Mouse (Mus musculus) intestine, embryonic 14.5 days (tissue): ENCODE results near the gene Eif2b3. TPM values are rescaled to one million over a fixed set of nuclear protein-coding genes. Genes with fewer than 3 reads are reported as not detected.
A peak's percentile ranks its signal among the peaks of the same experiment; 100 is the strongest.

Source experiments
- ATAC-seq: fragments of 200-750 bp; cut with Nextera tagmentation; replicated peaks from 2 replicates; pipeline ENCODE4 v1.8.0; 2017; ENCODE audit warnings: low read depth, moderate number of reproducible peaks, moderate TSS enrichment, moderate library complexity; ENCODE audit not compliant: low FRiP score, low TSS enrichment
- DNase-seq: peaks from one replicate; pipeline ENCODE4 v3.0.0-alpha.2; 2018; ENCODE audit warnings: low spot score
- H3K27ac ChIP-seq: fragments of 300-500 bp; sonication (generic); 2 replicates; pipeline ENCODE4 v1.5.1; 2014; ENCODE audit warnings: low read depth, mild to moderate bottlenecking, control low read depth
- H3K27me3 ChIP-seq: fragments of 300-500 bp; sonication (generic); replicated peaks from 2 replicates; pipeline ENCODE4 v1.6.1; 2014; ENCODE audit warnings: low read length, control low read depth; ENCODE audit not compliant: control insufficient read depth, insufficient read depth
- H3K36me3 ChIP-seq: fragments of 300-500 bp; sonication (generic); 2 replicates; pipeline ENCODE4 v1.6.1; 2014; ENCODE audit warnings: low read length, control low read depth; ENCODE audit not compliant: control insufficient read depth, insufficient read depth
- H3K4me1 ChIP-seq: fragments of 300-500 bp; sonication (generic); replicated peaks from 2 replicates; pipeline ENCODE4 v1.6.1; 2014; ENCODE audit warnings: low read length, control low read depth, mixed read lengths; ENCODE audit not compliant: control insufficient read depth, insufficient read depth
- H3K4me2 ChIP-seq: fragments of 300-500 bp; sonication (generic); 2 replicates; pipeline ENCODE4 v1.6.1; 2014; ENCODE audit warnings: low read length
- H3K4me3 ChIP-seq: fragments of 300-500 bp; sonication (generic); 2 replicates; pipeline ENCODE4 v1.5.1; 2014; ENCODE audit warnings: low read depth, low read length, control low read depth, mixed read lengths
- H3K9ac ChIP-seq: fragments of 300-500 bp; sonication (generic); 2 replicates; pipeline ENCODE4 v1.6.1; 2014; ENCODE audit warnings: mild to moderate bottlenecking, low read length
- H3K9me3 ChIP-seq: fragments of 300-500 bp; sonication (generic); 2 replicates; pipeline ENCODE4 v1.6.1; 2016; ENCODE audit warnings: low read length, control low read depth; ENCODE audit not compliant: control insufficient read depth
- WGBS: fragments of 180-500 bp; shearing (Covaris S2); extraction: QIAGEN DNeasy Blood & Tissue Kit; methylation state at CpG from one replicate; pipeline ENCODE4 v1.1.7; 2014; 5-methylcytosine and 5-hydroxymethylcytosine counted together
- polyA plus RNA-seq: library from polyadenylated mRNA; unstranded; fragments of >200 nt; fragmentation: Nextera tagmentation; extraction: Ambion mirVana; gene quantifications from 2 replicates; pipeline ENCODE4 v1.2.1, GENCODE M21; 2014

The Eif2b3 gene
- polyA plus RNA-seq, 1 experiment from 2014 or later: 41.2 TPM

DNA sequence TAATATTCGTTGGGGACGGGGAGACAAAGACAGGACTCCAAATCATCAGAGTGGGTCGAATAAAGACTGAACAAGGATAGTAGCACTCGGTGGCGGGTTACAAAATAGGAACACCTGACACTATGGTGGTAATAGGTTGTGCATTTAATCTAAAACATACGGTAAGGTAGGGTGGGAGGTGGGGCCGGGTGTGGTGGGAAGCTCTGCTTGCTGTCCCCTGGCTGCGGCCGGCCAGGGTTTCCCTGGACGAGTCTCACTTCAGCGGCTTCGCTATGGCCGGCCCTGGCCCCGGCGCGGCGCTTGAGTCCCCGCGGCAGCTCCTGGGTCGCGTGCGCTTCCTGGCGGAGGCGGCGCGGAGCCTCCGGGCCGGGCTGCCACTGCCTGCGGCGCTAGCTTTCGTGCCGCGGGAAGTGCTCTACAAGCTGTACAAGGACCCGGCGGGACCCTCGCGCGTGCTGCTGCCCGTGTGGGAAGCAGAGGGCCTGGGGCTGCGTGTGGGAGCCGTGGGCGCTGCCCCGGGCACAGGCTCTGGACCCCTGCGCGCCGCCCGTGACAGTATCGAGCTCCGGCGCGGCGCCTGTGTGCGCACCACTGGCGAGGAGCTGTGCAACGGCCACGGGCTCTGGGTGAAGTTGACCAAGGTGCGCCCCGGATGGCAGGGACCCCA lies 23.9 kb upstream of the Eif2b3 start, which contains the start of gene Hectd3:
Gene Hectd3 (plus strand): TSS at position 187 of the 667 bp plus-strand sequence.
- ATAC-seq (peak; percentile 40; the same call in 1 of the 2 replicates), DNase-seq (peak; percentile 85)
- Histone ChIP-seq H3K27me3 (no peaks in the 10 kb centered on the region), H3K4me2 (peak within 1 kb of the TSS; percentile 98), H3K4me3 (peak within 1 kb of the TSS; percentile 84), H3K4me1 (peaks cover 16% of the 10 kb centered on the region), H3K9ac (peak within 1 kb of the TSS; percentile 67), H3K9me3 (no peaks in the 10 kb centered on the region), H3K27ac (peak within 1 kb of the TSS; percentile 54), H3K36me3 (peaks cover 23% of the 10 kb centered on the region)
- WGBS: under 1% methylated on average over 57 of the region's 58 CpGs

DNA sequence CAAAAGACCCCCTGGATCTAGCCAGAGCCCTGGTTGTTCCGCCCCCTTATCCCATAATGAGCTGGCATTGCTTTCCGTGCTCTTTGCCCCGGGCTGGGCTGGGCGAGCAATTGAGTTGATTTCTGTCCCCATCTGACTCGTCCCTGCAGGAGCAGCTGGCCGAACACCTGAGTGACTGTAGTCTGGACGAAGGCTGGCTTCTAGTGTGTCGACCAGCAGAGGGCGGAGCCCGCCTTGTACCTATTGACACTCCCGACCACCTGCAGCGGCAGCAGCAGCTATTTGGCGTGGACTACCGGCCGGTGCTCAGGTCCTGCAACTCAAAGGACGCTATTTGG lies 23.4 kb upstream of the Eif2b3 start:
- peak; percentile 70 for DNase-seq
- 0 out of 2 replicates have a peak overlapping the region, but pooled peaks have one; percentile 54 for H3K27ac ChIP-seq
- no peaks in the 10 kb centered on the region for H3K27me3 ChIP-seq
- H3K9me3 ChIP-seq: no peaks in the 10 kb centered on the region
- under 1% methylated on average over 16 of the region's 16 CpGs for WGBS
- peak overlapping the region; percentile 84 for H3K4me3 ChIP-seq
- peaks cover 26% of the 10 kb centered on the region for H3K36me3 ChIP-seq
- ATAC-seq: peak; percentile 13
- peaks cover 16% of the 10 kb centered on the region for H3K4me1 ChIP-seq
- H3K9ac ChIP-seq: peak overlapping the region; percentile 67
- H3K4me2 ChIP-seq: peak overlapping the region; percentile 98

DNA sequence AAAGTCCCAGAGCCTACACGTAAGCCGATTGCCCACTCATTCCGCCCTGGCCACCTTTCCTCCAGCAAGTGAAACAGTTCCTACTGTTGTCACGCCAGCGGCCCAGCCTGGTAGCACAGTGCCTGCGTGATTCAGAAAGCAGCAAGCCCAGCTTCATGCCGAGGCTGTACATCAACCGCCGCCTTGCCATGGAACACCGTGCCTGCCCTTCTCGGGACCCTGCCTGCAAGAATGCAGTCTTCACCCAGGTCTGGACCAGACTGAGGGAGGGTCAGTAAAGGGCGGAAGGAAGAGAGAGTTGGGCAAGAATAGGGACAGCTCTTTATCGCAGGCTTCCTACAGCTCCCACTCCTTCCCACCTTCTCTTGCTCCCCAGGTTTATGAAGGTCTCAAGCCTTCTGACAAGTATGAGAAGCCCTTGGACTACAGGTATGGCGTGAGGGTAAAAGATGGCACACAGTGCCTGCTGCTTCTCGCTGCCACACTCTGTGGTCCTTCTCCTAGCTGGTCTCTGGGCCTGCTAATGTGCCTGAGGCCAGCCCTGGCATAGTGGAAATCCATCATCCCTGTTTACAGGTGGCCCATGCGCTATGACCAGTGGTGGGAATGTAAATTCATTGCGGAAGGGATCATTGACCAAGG lies 19.6 kb upstream of the Eif2b3 start:
- no peaks in the 10 kb centered on the region for H3K27me3 ChIP-seq
- peaks cover 23% of the 10 kb centered on the region for H3K36me3 ChIP-seq
- H3K4me2 ChIP-seq: no peak overlapping the region
- ATAC-seq (no peak), DNase-seq (no peak)
- H3K9ac ChIP-seq: no peak overlapping the region
- 94% methylated on average over 17 of the region's 17 CpGs for WGBS
- H3K4me1 ChIP-seq: peaks cover 14% of the 10 kb centered on the region
- H3K4me3 ChIP-seq: no peak overlapping the region
- H3K27ac ChIP-seq: no peak overlapping the region
- no peaks in the 10 kb centered on the region for H3K9me3 ChIP-seq

- no peak for DNase-seq
- H3K4me2 ChIP-seq: no peak overlapping the region
- WGBS: 89% methylated on average over 16 of the region's 16 CpGs
- H3K36me3 ChIP-seq: peaks cover 20% of the 10 kb centered on the region
- H3K4me3 ChIP-seq: no peak overlapping the region
- no peak overlapping the region for H3K9ac ChIP-seq
- H3K4me1 ChIP-seq: no peaks in the 10 kb centered on the region; the same call in 1 of the 2 replicates
- no peaks in the 10 kb centered on the region for H3K9me3 ChIP-seq
- no peak overlapping the region for H3K27ac ChIP-seq
- ATAC-seq: no peak
- no peaks in the 10 kb centered on the region for H3K27me3 ChIP-seq
Observed at GRCm38 (mm10) chr4:117001957-117002356, 17.2 kb upstream of the Eif2b3 start.

GRCm38 (mm10) chr4:117002543-117003521 lies 16.4 kb upstream of the Eif2b3 start:
- WGBS: 55% methylated on average over 38 of the region's 38 CpGs
- DNase-seq (peak; percentile 79), ATAC-seq (peak; percentile 63)
- Histone ChIP-seq H3K9me3 (no peaks in the 10 kb centered on the region), H3K27me3 (no peaks in the 10 kb centered on the region), H3K9ac (peak overlapping the region; percentile 22; the same call in 1 of the 2 replicates), H3K4me1 (no peaks in the 10 kb centered on the region; the same call in 1 of the 2 replicates), H3K36me3 (peaks cover 18% of the 10 kb centered on the region), H3K27ac (no peak overlapping the region), H3K4me2 (no peak overlapping the region), H3K4me3 (no peak overlapping the region)

- Histone ChIP-seq H3K36me3 (peaks cover 12% of the 10 kb centered on the region), H3K4me2 (no peak overlapping the region), H3K27me3 (no peaks in the 10 kb centered on the region), H3K9ac (no peak overlapping the region), H3K4me3 (no peak overlapping the region), H3K27ac (no peak overlapping the region), H3K4me1 (no peaks in the 10 kb centered on the region; the same call in 1 of the 2 replicates), H3K9me3 (no peaks in the 10 kb centered on the region)
- DNase-seq: no peak
- no peak for ATAC-seq
- WGBS: 91% methylated on average over 4 of the region's 4 CpGs
Observed at GRCm38 (mm10) chr4:117004649-117005048, 14.6 kb upstream of the Eif2b3 start.

GRCm38 (mm10) chr4:117005611-117006400 lies 13.4 kb upstream of the Eif2b3 start:
- H3K27me3 ChIP-seq: no peaks in the 10 kb centered on the region
- no peak overlapping the region for H3K4me3 ChIP-seq
- H3K4me1 ChIP-seq: no peaks in the 10 kb centered on the region; the same call in 1 of the 2 replicates
- DNase-seq (no peak), ATAC-seq (no peak)
- H3K4me2 ChIP-seq: no peak overlapping the region
- no peaks in the 10 kb centered on the region for H3K9me3 ChIP-seq
- no peak overlapping the region for H3K27ac ChIP-seq
- no peak overlapping the region for H3K9ac ChIP-seq
- H3K36me3 ChIP-seq: 0 out of 2 replicates have a peak, but pooled peaks cover under 1% of the 10 kb centered on the region
- WGBS: 71% methylated on average over 7 of the region's 7 CpGs

DNA sequence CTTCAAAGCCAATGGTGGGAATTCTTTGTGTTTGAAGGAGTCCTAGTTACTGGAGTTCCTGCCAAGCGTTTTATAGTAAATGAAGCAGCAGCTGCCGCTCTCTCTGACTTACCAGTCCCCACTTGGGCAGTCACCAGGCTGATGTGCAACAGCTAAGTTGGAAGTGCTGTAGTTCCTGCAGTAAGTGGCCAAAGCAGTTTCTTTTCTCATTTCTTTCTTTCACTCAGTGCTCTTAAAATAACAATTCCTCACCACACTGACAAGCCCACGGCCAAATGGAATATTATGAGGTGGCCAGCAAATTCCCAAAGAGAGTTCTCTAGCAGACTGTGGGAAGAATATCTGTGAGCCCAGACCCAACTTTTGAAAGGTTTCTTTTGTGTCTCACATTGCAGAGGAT lies 12.1 kb upstream of the Eif2b3 start:
- Histone ChIP-seq H3K27ac (no peak overlapping the region), H3K36me3 (no peaks in the 10 kb centered on the region), H3K9ac (no peak overlapping the region), H3K4me1 (no peaks in the 10 kb centered on the region; the same call in 1 of the 2 replicates), H3K4me2 (no peak overlapping the region), H3K27me3 (no peaks in the 10 kb centered on the region), H3K4me3 (no peak overlapping the region), H3K9me3 (no peaks in the 10 kb centered on the region)
- ATAC-seq (no peak), DNase-seq (no peak)
- WGBS: 70% methylated on average over 3 of the region's 3 CpGs
